Mouse (Mus musculus): ENCODE measurements around the gene Uhrf2.
A peak's percentile ranks its signal among the peaks of the same experiment; 100 is the strongest.
"Not testable (repeated sequence)": the region's sequence is repeated elsewhere in the genome, so short reads cannot be mapped to it uniquely, and the experiment has no call there.

The Uhrf2 gene

GRCm38 (mm10) chr19:30029894-30030635 is at the start of gene Uhrf2:
TSS of gene Uhrf2 (plus strand) at chr19:30030513.
- peak; percentile 98 for DNase-seq

- no peak for DNase-seq
Observed at GRCm38 (mm10) chr19:29984208-29985005, 45.9 kb upstream of the Uhrf2 start.

GRCm38 (mm10) chr19:29986464-29987091 is 43.7 kb upstream of the Uhrf2 start:
- no peak for DNase-seq

- no peak for DNase-seq
Observed at GRCm38 (mm10) chr19:30000406-30001365, 29.6 kb upstream of the Uhrf2 start.

- no peak for DNase-seq
Observed at GRCm38 (mm10) chr19:30001550-30001949, 28.8 kb upstream of the Uhrf2 start.

GRCm38 (mm10) chr19:30003621-30004020 is 26.7 kb upstream of the Uhrf2 start, which contains the start of gene Trpd52l3:
TSS of gene Trpd52l3 (plus strand) at chr19:30003790.
- no peak for DNase-seq

GRCm38 (mm10) chr19:30006371-30006770 is 23.9 kb upstream of the Uhrf2 start:
- no peak for DNase-seq

GRCm38 (mm10) chr19:30010520-30011296 is 19.6 kb upstream of the Uhrf2 start:
- no peak for DNase-seq

- no peak for DNase-seq
Observed at GRCm38 (mm10) chr19:30014331-30014730, 16.0 kb upstream of the Uhrf2 start.

- no peak for DNase-seq
Observed at GRCm38 (mm10) chr19:30016156-30016555, 14.2 kb upstream of the Uhrf2 start.

GRCm38 (mm10) chr19:30023419-30023818 is 6.9 kb upstream of the Uhrf2 start:
- not testable (repeated sequence) for DNase-seq

- DNase-seq = no peak
Observed at GRCm38 (mm10) chr19:30029002-30029710, 1.2 kb upstream of the Uhrf2 start.

GRCm38 (mm10) chr19:30030636-30031467 is 539 bp downstream of the Uhrf2 start:
- DNase-seq = peak; percentile 58

- DNase-seq = no peak
Observed at GRCm38 (mm10) chr19:30031468-30031931, 1.2 kb downstream of the Uhrf2 start.

GRCm38 (mm10) chr19:30032206-30032605 is 1.9 kb downstream of the Uhrf2 start:
- no peak for DNase-seq

- DNase-seq = no peak
Observed at GRCm38 (mm10) chr19:30035361-30035760, 5.0 kb downstream of the Uhrf2 start.

GRCm38 (mm10) chr19:30043691-30044090 is 13.4 kb downstream of the Uhrf2 start:
- no peak for DNase-seq

GRCm38 (mm10) chr19:30044630-30045029 is 14.3 kb downstream of the Uhrf2 start:
- DNase-seq = no peak

- DNase-seq = peak; percentile 50
Observed at GRCm38 (mm10) chr19:30045857-30046256, 15.5 kb downstream of the Uhrf2 start.

GRCm38 (mm10) chr19:30050584-30050983 is 20.3 kb downstream of the Uhrf2 start:
- no peak for DNase-seq
